Mouse (Mus musculus): ENCODE data around the gene Gm45837. TPM values are rescaled to one million over a fixed set of nuclear protein-coding genes. Genes with fewer than 3 reads are reported as not detected.

The Gm45837 gene
- polyA plus RNA-seq, 2 experiments from 2014 or later: 33.3 TPM; not detected in 1

DNA sequence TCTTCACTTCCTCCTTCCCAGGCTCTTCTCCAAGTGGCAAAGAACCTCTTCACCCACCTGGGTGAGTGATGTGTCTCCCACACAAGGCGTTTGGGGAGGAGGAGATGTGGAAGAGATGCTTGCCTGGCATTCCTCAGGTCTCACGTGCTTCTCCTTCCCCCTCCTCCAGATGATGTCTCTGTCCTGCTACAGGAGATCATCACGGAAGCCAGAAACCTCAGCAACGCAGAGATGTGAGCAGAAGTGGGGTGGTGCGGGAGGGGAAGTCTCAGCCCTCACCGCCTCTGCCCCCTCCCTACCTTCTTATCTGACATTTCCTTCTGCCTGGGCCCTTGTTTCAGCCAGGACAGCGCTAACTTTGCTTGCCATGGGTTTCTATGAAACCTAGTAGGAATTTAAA is 93.1 kb downstream of the Gm45837 start:
- ATAC-seq: peak; percentile 84

DNA sequence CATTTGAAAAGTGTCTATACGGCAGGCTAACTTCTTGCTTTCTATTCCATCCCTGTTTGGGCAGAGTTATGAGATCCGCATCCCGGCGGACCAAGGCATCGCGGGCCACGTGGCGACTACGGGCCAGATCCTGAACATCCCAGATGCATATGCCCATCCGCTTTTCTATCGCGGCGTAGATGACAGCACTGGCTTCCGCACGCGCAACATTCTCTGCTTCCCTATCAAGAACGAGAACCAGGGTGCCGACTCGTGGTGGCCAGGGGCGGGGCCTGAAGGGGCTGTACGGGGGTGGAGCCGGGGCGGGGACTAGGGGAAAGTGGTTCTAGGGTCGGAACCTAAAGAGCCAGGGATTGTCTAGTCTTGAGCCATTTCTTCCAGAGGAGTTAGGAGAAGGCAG is 93.8 kb downstream of the Gm45837 start:
- peak; percentile 66 for ATAC-seq

DNA sequence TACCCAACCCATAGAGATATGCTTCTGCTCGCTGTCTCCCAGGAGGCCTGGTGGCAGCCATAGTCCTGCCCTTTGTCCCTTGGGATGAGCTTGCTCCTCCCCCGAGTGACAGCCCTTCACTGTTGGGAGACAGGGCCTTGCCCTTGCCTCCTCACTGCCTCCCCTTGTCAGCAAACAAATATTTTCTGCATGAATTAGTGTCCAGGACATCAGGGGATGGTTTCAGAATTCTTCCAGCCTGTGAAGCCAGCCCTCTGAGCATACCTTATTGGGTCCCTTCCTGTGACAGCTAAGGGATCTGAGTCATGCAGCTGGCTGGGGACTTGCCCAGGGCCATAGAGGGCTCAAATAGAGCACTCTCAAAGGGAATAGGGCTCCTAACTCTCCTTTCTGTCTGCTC is 98.5 kb downstream of the Gm45837 start:
- no peak for ATAC-seq

DNA sequence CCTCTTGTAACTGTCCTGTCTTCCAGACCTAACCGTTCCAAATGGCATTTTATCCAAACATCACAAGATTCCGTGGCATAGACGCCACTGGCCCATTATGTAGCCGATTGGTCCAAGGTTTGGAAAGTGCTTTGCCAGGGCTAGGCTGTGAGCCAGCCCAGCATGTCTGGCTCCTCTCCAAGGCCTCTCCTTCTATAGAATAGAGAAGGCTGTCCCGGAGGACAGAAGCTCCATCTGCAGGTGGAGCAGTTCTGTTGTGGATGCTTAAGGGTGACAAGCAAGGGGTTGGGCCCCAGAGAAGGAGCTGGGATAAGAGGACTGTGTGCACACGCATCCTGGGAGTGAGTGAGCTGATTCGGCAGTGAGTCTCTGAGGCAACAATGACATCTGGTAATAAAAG is 103.0 kb downstream of the Gm45837 start:
- no peak for ATAC-seq

DNA sequence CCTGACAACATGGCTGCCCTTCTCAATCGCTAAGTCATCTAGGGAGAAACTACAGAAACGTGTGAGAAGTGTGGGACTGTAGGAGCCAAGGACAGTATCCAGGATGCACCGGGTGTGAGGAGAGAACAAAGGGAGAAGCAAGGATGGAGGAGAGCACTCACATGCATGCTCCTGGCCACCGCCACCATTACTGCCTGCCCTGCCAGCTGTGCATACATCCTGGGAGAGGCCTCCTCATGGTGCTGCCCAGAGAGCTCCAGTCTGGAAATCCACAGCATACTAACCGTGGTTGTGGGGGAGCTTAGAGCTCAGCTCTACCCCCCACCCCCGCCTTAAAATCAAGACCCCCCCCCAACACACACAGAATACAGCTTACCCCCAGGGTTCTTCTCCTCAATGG is 104.1 kb downstream of the Gm45837 start:
- no peak for ATAC-seq

DNA sequence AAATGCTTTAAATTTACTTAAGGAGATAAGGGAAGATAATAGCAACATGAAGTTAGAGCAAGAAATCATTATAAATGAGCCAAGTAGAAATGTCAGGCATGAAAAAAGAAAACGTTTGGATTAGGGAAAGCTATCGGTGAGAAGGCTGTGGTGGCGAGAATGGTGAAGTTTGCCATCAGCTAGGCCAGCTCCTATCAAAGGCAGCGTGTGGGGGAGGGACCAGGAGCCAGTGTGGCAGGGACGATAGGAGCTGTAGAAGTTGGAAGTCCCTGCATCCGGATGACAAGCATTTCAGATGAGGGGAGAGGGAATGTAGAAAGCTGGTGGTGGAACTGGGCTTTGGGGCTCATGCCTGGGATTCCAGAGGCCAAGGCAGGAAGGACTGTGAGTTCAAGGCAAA is 104.6 kb downstream of the Gm45837 start:
- ATAC-seq: no peak

DNA sequence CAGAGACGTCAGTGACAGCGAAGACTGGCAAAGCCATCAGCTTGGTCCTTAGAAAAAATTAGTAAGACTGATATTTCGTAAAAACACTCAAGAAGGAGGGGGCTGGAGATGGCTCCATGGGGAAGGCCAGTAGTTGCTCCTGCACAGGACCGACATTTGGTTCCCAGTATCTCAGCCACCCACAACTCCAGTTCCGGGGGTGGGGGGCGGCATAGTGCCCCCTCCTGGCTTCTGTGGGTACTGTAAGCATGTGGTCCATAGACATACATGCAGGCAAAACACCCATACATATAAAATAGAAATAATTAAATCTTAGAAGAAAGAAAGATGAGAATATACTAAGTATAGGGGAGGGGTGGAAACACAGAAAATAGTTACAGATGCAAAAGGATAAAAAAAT is 105.8 kb downstream of the Gm45837 start:
- ATAC-seq: no peak

DNA sequence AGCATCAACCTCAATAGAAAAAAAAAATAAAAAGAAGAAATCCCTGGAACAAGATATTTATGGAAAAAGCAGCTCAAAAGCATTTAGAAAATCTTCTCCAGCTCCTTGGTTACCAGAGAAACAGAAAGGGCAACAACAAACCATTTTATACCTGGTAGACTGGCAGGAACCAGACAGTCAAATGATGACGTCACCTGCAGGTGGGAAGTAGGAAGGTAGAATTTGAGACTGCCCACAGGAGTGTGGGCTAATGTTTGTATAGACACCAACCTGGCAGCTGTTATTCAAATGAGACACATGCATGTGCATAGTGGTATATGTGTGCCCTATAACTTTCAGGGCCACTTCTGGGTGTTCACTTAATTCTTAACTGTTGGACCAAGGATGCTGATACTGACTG is 111.0 kb downstream of the Gm45837 start:
- no peak for ATAC-seq

DNA sequence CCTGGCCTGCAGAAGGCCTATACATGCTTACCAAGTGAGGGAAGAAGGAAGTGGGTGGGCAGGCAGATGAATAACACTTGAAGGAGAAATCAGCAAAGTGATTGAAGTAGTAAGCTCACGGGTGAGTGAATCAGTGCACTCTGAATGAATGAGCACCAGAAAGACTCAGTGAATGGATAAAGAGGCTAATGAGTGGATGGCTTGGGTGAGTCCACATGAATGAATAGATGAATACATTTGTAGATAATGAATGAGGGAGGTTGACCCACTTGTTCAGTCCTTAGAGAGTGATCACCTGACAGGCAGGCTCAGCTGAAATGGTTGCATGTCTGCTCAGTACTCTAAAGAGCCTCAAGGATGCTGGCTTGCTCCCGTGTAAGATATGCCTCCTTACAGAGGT is 112.5 kb downstream of the Gm45837 start:
- ATAC-seq: no peak

DNA sequence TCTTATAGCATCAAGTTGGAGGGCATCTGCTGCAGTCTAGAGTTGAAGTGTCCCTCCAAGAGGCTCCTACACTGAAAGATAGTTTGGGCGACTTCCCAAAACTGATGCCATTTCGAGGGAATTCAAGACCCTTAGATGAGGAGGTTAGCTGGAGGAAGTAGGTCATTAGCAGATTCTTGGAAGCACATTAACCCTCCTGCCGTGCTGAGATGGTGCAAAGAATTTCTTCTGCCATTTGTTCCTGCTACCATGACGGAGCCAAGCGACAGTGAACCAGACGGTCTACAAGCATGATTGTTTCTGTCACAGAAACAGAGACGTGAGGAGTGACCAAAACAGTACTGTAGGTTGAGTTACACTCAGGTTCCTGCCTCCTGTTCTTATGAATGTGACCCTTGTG is 115.8 kb downstream of the Gm45837 start:
- ATAC-seq: no peak

DNA sequence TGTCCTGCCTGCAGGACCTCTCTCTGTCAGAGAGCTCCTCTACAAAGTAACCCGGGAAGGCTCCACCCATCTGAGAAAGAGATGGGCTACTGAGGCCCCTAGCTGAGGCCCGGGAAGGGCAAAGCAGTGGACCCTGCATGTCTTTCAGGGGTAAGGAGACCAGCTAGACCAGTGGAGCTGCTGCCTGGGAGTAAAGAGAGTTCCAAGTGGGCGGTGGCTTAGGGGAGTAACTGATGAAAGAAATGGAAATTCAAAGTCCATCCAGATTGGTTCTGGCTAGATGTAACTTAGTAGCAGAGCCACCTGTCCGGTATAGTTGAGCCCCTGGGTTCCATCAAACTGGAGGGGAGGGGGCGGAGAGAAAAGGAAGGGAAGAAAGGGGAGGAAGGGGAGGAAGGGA is 123.7 kb downstream of the Gm45837 start:
- no peak for ATAC-seq

DNA sequence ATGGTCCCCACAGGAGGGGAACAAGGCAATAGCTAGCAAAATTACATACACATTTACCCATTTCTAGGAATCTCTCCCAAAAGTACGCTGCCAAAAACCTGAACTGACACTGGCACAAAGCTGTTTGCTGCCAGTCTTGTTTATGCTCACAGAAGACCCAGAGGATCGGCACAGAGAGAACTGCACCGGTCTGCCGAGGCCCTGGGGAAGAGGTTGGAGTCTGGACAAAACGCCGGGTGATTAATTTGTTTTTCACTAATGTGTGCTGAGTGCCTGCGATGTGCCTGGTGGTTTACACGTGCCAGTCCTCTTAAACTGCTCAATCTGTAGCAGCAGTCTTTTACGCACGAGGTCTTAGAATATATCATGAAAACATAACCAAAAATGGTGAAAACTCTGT is 124.4 kb downstream of the Gm45837 start:
- no peak for ATAC-seq

DNA sequence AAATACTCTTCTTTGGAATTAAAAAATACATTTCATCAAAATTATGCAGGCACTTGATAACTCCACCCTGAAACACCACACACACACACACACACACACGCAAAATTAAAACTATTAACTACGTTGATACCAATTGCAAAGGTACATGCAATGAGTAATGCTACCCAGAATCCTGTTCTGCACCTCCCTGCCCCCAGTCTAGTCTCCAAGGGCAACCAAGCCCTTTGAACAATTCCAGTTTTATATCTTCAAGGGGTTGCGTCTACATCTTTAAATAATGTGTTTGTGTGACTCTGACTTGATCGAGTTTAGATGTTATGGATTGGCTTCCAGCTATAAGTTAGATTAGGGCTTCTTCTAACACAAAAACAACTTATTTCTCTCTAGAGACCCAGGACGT is 124.8 kb downstream of the Gm45837 start:
- no peak for ATAC-seq

DNA sequence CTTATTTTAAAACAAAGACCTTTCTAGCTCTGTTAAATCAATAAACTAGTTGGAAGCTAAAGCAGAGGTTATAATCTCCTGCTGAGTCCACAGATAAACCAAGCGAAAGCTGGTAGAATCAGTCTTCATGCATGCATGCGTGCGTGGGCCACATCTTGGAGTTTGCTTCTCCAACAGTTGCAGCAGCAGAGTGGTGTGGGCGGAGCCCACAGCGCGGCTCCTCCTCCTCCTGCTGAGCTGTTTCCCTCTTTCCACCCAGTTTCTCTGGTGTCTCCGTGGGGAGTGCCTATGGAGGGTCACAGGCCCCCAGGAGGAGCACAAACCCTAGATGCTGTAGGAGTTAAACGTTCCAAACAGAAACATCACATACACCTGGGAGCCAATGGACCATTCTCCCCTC is 126.9 kb downstream of the Gm45837 start:
- peak; percentile 47 for ATAC-seq

DNA sequence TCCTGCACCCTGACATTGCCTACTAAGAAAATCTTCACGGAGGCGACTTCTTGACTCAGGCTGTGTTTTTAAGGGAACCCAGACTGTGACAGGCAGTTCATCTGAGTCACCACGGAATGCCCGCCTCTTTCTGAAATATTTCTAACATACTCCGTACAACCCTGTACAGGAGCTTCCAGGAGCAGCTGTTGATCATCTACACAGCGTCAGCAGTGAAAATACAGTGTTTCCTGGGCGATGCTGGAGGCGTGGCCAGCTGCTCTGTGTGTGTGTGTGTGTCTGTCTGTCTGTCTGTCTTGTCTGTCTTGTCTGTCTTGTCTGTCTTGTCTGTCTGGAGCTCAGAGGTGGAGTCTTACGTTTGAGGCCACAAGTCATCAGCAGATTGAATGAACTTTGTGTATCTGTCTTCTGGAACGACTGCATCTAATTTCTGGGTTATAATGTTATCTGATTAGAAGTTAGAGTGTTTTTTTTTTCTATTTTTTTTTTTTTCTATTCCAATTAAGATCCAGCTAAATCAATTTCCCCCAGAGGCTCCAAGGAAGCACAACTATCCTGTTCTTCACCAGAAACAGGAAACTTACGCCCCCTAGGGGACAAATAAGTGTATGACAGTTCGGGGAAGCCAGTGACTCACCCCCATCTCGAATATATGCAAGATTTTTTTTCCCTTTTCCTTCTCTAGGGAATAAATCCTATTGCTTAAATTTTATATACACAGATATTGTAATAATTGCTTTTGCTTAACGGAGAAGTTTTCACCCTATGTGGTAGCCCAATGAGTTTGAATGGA is 127.7 kb downstream of the Gm45837 start:
- peak; percentile 79 for ATAC-seq

DNA sequence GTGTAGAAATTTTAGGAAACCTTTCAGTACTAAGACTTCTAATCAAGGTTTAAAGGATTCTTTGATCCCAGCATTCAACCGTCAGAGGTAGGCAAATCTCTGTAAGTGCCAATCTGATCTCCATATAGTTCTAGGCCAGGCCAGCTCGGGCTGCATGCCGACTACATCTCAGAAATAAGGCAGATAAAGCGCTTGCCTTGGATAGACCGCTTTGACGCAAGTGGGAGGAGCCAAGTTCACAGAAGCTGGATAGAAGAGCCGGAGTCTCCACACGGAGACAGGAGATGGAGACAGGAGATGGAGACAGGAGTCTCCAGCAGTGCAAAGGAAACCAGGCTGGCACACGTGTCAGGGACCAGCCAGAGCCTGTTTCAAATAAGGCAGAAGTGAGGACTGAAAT is 129.1 kb downstream of the Gm45837 start:
- ATAC-seq: no peak

DNA sequence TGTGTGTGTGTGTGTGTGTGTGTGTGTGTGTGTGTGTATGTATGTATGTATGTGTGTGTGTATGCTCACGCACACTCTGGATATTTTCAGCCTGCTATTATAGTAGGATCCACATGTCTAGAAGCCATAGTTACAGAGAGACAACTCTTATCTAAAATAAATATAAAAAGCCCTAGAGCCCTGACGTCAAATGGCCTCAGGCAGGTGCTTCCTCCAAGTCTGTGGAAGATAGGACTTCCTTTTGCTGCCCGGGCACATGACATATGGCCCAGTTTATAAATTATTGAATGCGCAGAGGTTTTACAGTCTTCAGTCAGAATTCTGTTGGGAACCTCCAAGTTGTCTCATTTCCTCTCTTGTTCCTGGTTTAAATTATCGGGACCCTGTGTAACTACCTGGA is 130.0 kb downstream of the Gm45837 start:
- ATAC-seq: peak; percentile 60

DNA sequence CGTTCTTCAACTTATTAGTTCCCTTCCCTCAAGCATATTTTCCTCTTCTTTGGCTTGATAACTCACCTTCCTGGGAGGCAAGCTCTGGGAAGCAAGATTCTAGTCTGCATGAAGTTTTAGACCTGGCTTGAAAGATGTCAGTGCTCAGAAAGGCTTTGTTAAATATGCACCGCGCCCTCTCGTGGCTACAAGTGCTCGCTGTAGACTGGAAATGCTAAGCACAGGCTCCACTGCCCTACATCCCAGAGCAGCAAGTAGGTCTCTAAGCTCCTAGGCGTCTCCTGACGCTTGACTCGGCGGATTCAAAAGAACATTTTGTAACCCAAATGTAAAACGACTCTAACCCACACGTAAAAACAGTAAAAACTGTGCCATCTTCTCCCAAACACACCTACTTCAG is 130.4 kb downstream of the Gm45837 start:
- peak; percentile 45 for ATAC-seq

DNA sequence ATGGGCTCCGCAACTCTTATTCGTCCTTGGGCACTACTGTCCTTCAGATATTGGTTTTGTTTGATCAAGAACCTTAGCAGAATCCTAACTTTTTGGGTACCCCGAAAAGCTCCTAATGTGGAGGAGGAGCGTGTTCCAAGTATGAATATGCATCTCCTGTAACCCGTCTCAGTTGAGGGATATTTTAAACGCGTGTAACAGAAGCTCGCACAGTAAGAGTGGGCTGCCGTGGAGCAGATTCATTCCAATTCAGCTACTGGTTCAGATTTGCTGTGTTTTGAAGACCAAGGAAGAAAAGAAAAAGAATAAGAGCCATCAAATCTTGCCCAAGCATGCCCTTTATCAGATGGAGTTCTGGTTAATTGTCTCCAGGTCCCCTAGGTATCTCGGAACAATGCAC is 131.0 kb downstream of the Gm45837 start:
- no peak for ATAC-seq

DNA sequence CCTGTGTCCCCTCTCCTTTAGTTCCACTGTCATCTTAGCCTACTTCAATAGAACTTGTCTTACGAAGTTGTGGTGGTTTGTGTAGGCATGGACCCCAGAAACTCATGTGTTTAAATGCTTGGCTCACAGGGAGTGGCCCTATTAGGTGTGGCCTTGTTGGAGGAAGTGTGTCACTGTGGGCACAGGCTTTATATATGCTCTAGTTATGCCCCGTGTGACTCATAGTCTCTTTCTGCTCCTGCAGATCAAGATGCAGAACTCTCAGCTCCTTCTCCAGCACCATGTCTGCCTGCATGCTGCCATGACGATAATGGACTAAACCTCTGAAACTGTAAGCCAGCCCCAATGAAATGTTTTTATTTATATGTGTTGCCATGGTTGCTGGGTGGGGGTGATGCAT is 137.0 kb downstream of the Gm45837 start:
- ATAC-seq: peak; percentile 68

DNA sequence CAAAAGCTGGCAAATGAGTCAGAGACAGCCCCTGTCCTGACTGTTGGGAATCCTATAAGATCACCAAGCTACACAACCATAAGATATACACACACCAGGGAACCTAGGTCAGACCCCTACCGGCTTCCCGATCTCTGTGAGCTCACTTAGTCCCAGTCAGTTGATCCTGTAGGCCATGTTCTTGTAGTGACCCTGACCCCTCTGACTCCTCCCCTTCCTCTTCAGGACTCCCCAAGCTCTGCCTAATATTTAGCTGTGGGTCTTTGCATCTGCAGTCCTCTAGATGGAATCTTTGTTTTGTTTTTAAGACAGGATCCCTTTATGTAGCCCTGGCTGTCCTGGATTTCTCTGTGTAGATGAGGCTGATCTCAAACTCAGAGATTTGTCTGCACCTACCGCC is 138.6 kb downstream of the Gm45837 start:
- ATAC-seq: no peak

DNA sequence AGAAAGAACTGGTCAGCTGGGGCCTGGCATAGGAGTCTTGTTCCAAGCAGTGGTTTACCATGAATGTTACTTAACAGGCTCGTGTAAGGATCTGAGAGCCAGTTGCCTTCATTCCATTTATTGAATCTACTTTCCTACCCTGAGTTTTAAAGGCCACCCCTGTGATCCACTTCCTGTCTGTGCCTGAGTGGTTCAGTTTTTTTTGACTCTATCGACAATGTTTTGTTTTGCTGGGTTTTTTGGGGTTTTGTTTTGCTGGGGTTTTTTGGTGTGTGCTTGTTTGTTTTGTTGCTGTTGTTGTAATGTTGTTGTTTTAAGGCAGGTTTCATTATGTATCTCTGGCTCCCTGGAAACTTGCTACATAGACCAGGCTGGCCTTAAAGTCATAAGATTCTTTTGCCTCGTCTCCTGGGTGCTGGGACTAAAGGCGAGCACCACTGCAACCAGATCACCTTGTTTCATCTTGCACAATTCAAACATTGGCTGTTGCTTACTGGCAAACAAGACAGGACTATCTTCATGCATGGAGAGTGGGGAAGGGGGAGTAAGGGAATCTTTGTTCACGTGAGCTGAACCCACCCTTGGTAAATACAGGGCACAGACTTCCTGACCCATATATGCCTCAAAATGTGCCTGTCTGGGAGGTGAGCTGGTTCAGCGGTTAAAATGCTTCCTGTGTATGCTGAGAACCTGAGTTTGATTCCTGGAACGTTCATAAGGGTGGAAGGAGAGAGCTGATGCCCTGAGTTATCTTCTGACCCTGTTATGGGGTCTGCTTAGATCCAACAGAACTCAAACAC is 140.2 kb downstream of the Gm45837 start:
- ATAC-seq: peak; percentile 22

DNA sequence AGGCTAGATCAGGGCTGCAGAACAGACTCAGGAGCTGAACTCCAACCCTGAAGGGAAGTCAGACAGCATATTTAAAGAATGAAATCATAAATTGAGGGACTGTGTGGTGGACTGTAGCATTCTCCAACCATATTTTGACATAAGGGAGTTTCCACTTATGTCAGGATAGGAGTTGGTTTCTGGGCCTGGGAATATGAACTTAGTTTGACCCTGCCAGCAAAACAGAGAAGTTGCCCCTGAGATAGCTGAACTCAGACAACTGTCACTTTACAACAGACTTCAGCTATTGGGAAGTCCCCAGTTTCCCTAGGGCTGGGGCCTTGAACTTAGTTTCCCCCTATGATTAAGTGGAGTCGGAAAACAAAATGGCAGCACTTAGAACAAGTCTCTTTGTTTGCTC is 140.8 kb downstream of the Gm45837 start:
- no peak for ATAC-seq

DNA sequence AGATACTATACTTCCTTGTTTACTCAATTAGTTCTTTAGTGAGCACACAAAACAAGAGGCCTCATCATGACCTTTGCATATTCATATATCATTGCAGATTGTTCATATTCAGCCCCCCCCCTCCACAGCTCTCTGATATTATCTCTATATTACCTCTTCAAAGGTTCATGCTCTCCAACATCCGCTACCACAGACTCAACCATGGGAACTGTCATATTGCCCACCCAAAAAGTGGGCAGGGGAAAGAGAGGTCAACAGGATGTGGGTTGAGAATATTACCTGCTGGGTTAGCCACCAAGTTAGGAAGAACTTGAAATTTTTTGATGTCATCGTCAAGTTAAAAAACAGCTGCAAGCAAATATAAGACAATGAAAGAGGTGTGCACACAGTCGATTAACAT is 144.8 kb downstream of the Gm45837 start:
- peak; percentile 83 for ATAC-seq

All from CD4-positive, CD25-positive, alpha-beta regulatory T cell, adult 4 months (primary cell).